Mouse (Mus musculus): ENCODE results near the gene Ncdn.

The Ncdn gene

GRCm38 (mm10) chr4:126753268-126754230 lies at the start of gene Ncdn, which contains the start of gene AU040320:
Gene Ncdn, minus strand, starts transcription at chr4:126753438.
Gene AU040320, plus strand, starts transcription at chr4:126753544.
- peak; percentile 97 for DNase-seq

- no peak for DNase-seq
Observed at GRCm38 (mm10) chr4:126802174-126802573, 48.9 kb upstream of the Ncdn start.

- no peak for DNase-seq
Observed at GRCm38 (mm10) chr4:126792341-126793102, 39.3 kb upstream of the Ncdn start.

- no peak for DNase-seq
Observed at GRCm38 (mm10) chr4:126782996-126783395, 29.8 kb upstream of the Ncdn start.

GRCm38 (mm10) chr4:126782512-126782911 lies 29.3 kb upstream of the Ncdn start:
- DNase-seq, result no peak

GRCm38 (mm10) chr4:126781871-126782270 lies 28.6 kb upstream of the Ncdn start:
- DNase-seq, result no peak

- DNase-seq, result no peak
Observed at GRCm38 (mm10) chr4:126779826-126780775, 26.9 kb upstream of the Ncdn start.

- no peak for DNase-seq
Observed at GRCm38 (mm10) chr4:126779148-126779581, 25.9 kb upstream of the Ncdn start.

GRCm38 (mm10) chr4:126775182-126775581 lies 21.9 kb upstream of the Ncdn start:
- no peak for DNase-seq

- no peak for DNase-seq
Observed at GRCm38 (mm10) chr4:126773871-126774270, 20.6 kb upstream of the Ncdn start.

- DNase-seq, result no peak
Observed at GRCm38 (mm10) chr4:126770831-126771230, 17.6 kb upstream of the Ncdn start.

- no peak for DNase-seq
Observed at GRCm38 (mm10) chr4:126769800-126770563, 16.7 kb upstream of the Ncdn start.

GRCm38 (mm10) chr4:126763483-126763882 lies 10.2 kb upstream of the Ncdn start:
- no peak for DNase-seq

- DNase-seq, result no peak
Observed at GRCm38 (mm10) chr4:126762586-126763359, 9.5 kb upstream of the Ncdn start.

- DNase-seq, result no peak
Observed at GRCm38 (mm10) chr4:126759435-126759834, 6.2 kb upstream of the Ncdn start.

GRCm38 (mm10) chr4:126758299-126758698 lies 5.1 kb upstream of the Ncdn start:
- DNase-seq, result no peak

GRCm38 (mm10) chr4:126756766-126757165 lies 3.5 kb upstream of the Ncdn start:
- DNase-seq, result no peak

GRCm38 (mm10) chr4:126754736-126755374 lies 1.6 kb upstream of the Ncdn start:
- DNase-seq, result no peak

- DNase-seq, result no peak
Observed at GRCm38 (mm10) chr4:126754231-126754611, 983 bp upstream of the Ncdn start.

GRCm38 (mm10) chr4:126752608-126753141 lies 563 bp downstream of the Ncdn start:
- DNase-seq, result no peak
